Mouse (Mus musculus): ENCODE measurements around the gene Dhx8. TPM values are rescaled to one million over a fixed set of nuclear protein-coding genes. Genes with fewer than 3 reads are reported as not detected.
A peak's percentile ranks its signal among the peaks of the same experiment; 100 is the strongest.

Dhx8 gene
- total RNA-seq (2021) = 10 to 100 TPM; 32.8 to 34.5 TPM

GRCm38 (mm10) chr11:101732518-101733440 is at the start of gene Dhx8:
Gene Dhx8, plus strand, starts transcription at chr11:101732919.
- DNase-seq (ENCODE audit: extremely low spot score in 1 of 2, low spot score in 2 of 2) = peak; percentile 97 to 98
- intact Hi-C loops (cut with DNase I) = loop anchor here (1.0 to 5.0 kb wide), 2 partner anchors 35 to 73 kb away; no protein-coding TSS in a partner anchor

- intact Hi-C loops (cut with DNase I) = no loop called here
Observed at GRCm38 (mm10) chr11:101687351-101688301, 45.1 kb upstream of the Dhx8 start.

GRCm38 (mm10) chr11:101689701-101690113 is 43.0 kb upstream of the Dhx8 start:
- peak; percentile 76 to 82 for DNase-seq (ENCODE audit: extremely low spot score in 1 of 2, low spot score in 2 of 2)
- intact Hi-C loops (cut with DNase I) = no loop called here

More at GRCm38 (mm10) chr11:101687351-101688301, 45.1 kb upstream of the Dhx8 start:
- DNase-seq (ENCODE audit: extremely low spot score in 1 of 2, low spot score in 2 of 2) = peak; percentile 84 to 90

GRCm38 (mm10) chr11:101690326-101690725 is 42.4 kb upstream of the Dhx8 start:
- intact Hi-C loops (cut with DNase I) = no loop called here
- no peak for DNase-seq (ENCODE audit: extremely low spot score in 1 of 2, low spot score in 2 of 2)

GRCm38 (mm10) chr11:101695906-101696661 is 36.6 kb upstream of the Dhx8 start:
- DNase-seq (ENCODE audit: extremely low spot score in 1 of 2, low spot score in 2 of 2) = peak; percentile 34 to 65
- intact Hi-C loops (cut with DNase I) = loop anchor here (5.0 kb wide), 1 partner anchor 36 kb away; the partner anchor contains the start of gene Dhx8

GRCm38 (mm10) chr11:101697156-101697861 is 35.4 kb upstream of the Dhx8 start:
- DNase-seq (ENCODE audit: extremely low spot score in 1 of 2, low spot score in 2 of 2) = no peak
- intact Hi-C loops (cut with DNase I) = loop anchor here (5.0 kb wide), 1 partner anchor 35 kb away; the partner anchor contains the start of gene Dhx8

GRCm38 (mm10) chr11:101698114-101698513 is 34.6 kb upstream of the Dhx8 start:
- intact Hi-C loops (cut with DNase I) = loop anchor here (5.0 kb wide), 1 partner anchor 34 kb away; the partner anchor contains the start of gene Dhx8
- no peak for DNase-seq (ENCODE audit: extremely low spot score in 1 of 2, low spot score in 2 of 2)

- DNase-seq (ENCODE audit: extremely low spot score in 1 of 2, low spot score in 2 of 2) = no peak
- intact Hi-C loops (cut with DNase I) = loop anchor here (5.0 kb wide), 1 partner anchor 33 kb away; the partner anchor contains the start of gene Dhx8
Observed at GRCm38 (mm10) chr11:101699556-101699955, 33.2 kb upstream of the Dhx8 start.

- no peak for DNase-seq (ENCODE audit: extremely low spot score in 1 of 2, low spot score in 2 of 2)
- intact Hi-C loops (cut with DNase I) = loop anchor here (5.0 kb wide), 1 partner anchor 32 kb away; the partner anchor contains the start of gene Dhx8
Observed at GRCm38 (mm10) chr11:101699991-101700390, 32.7 kb upstream of the Dhx8 start.

- DNase-seq (ENCODE audit: extremely low spot score in 1 of 2, low spot score in 2 of 2) = no peak
- intact Hi-C loops (cut with DNase I) = no loop called here
Observed at GRCm38 (mm10) chr11:101700446-101700845, 32.3 kb upstream of the Dhx8 start.

GRCm38 (mm10) chr11:101704081-101704480 is 28.6 kb upstream of the Dhx8 start:
- intact Hi-C loops (cut with DNase I) = no loop called here
- no peak for DNase-seq (ENCODE audit: extremely low spot score in 1 of 2, low spot score in 2 of 2)

- DNase-seq (ENCODE audit: extremely low spot score in 1 of 2, low spot score in 2 of 2) = no peak
- intact Hi-C loops (cut with DNase I) = no loop called here
Observed at GRCm38 (mm10) chr11:101706764-101707448, 25.8 kb upstream of the Dhx8 start.

- intact Hi-C loops (cut with DNase I) = no loop called here
- DNase-seq (ENCODE audit: extremely low spot score in 1 of 2, low spot score in 2 of 2) = no peak
Observed at GRCm38 (mm10) chr11:101708482-101708881, 24.2 kb upstream of the Dhx8 start.

- intact Hi-C loops (cut with DNase I) = no loop called here
- DNase-seq (ENCODE audit: extremely low spot score in 1 of 2, low spot score in 2 of 2) = no peak
Observed at GRCm38 (mm10) chr11:101712811-101713210, 19.9 kb upstream of the Dhx8 start.

- no peak for DNase-seq (ENCODE audit: extremely low spot score in 1 of 2, low spot score in 2 of 2)
- intact Hi-C loops (cut with DNase I) = no loop called here
Observed at GRCm38 (mm10) chr11:101714012-101714411, 18.7 kb upstream of the Dhx8 start.

- intact Hi-C loops (cut with DNase I) = no loop called here
- no peak for DNase-seq (ENCODE audit: extremely low spot score in 1 of 2, low spot score in 2 of 2)
Observed at GRCm38 (mm10) chr11:101718324-101718723, 14.4 kb upstream of the Dhx8 start.

GRCm38 (mm10) chr11:101719986-101720520 is 12.7 kb upstream of the Dhx8 start:
- intact Hi-C loops (cut with DNase I) = no loop called here
- DNase-seq (ENCODE audit: extremely low spot score in 1 of 2, low spot score in 2 of 2) = no peak

All from left cerebral cortex, postnatal 10 days (tissue).